Mouse (Mus musculus): ENCODE measurements around the gene Gm49342.
A peak's percentile ranks its signal among the peaks of the same experiment; 100 is the strongest.

DNA sequence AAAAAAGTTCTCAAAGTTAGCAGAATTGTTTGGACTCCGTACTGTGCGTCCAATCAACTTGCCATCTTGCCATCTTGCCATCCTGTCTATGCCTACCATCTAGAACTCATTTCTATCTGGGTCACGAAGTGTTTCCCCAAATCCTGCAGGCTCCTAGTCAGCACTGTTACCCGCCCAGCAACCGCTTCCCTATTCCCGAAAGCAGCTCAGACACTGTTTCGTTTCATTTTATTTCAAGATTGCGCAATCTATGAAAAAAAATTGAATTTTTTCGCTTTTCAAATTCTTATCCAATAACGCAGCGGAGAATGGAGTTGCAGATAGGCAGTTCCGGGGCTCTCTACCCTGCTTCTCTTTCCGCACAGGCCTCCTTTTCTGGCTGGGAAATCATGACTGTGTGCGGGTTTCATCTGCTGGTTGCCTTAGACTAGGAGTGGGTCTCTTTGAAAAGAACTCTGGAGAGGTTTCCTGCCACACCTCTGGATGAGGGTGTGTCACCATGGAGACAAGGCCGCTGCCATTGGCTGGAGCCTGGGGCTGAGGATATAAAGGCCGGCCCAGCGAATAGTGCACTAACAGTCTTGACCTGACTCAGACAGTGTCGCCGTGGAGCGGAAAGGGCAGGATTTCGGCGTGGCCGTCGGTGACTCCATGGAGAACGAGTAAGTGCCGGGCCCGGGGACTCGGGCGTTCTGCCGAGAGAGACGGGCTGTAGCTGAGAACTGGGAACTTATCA is at the start of gene Gm49342:
- TF ChIP-seq CTCF (IDR thresholded peaks at IDR 0.05; ENCODE audit: low read depth) (peak; percentile 63), EP300 (IDR thresholded peaks at IDR 0.05; ENCODE audit: low read depth) (no peak; the same call in 1 of the 2 replicates)

All from liver, postnatal 0 days (tissue).